Mouse (Mus musculus) megakaryocyte, embryonic 14.5 days (primary cell): ENCODE measurements at regions not wholly inside any gene's neighbourhood (a gene's known extent, or its start where the extent isn't known, plus 50 kb on each side); places are given as distances from the start of the nearest gene placed in this dataset.

Experiments
- FLI1 ChIP-seq: IDR thresholded peaks from 2 replicates; pipeline ENCODE4 v1.6.1; 2012; ENCODE audit warnings: low read length, inconsistent platforms, mixed read lengths
- GATA1 ChIP-seq: IDR thresholded peaks from 3 replicates; pipeline ENCODE4 v1.6.1; 2012; ENCODE audit warnings: mixed read lengths, low read length, inconsistent platforms, borderline replicate concordance

DNA sequence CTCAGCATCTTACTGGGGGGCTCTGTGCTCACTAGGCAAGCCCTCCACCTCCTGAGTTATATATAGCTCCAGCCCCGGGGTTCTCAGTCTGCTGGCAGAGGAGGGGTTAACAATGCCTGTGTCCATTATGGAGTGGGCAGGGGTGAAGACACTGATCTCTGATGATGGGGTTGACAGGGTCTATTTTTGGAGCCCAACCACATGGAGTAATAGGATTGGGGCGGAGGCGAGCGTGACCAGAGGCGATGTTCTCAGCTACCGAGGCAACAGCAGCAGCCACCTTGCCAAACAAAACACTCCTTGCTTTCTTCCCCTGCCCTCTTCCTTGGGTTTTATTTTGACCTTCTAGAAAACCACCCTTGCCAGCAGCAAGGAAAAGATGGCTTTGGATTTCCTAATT lies 141.1 kb upstream of the Gli2 start:
- TF ChIP-seq GATA1 (no peak), FLI1 (no peak)
